Mouse (Mus musculus): ENCODE measurements around the gene Apoa4. TPM values are rescaled to one million over a fixed set of nuclear protein-coding genes. Genes with fewer than 3 reads are reported as not detected.

The Apoa4 gene
- polyA plus RNA-seq, 1 experiment from 2014 or later, result not detected

DNA sequence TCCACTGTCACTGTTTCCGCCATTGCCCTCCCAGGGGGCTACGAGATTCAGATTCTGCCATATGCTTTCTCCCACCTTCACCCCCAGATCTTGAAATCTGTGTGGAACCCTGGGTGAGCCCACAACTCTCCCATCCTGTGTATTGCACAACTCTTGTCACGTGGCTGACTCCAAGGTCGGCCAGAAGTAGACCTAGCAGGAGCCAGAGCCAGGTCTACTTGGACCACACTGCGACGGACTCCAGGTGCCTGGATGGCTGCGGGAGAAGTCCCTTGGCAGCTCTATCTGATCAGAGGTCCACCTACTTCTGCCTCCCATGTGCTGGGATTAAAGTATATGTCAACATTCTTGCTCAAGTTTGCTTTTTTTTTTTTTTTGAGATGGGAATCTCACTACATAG is 20.6 kb downstream of the Apoa4 start:
- Histone ChIP-seq H3K4me3 (replicated peaks) (no peak overlapping the region), H3K9me3 (no peaks in the 10 kb centered on the region), H3K4me1 (no peaks in the 10 kb centered on the region), H3K27me3 (no peaks in the 10 kb centered on the region), H3K27ac (no peak overlapping the region), H3K4me2 (no peak overlapping the region), H3K9ac (no peak overlapping the region), H3K36me3 (replicated peaks) (no peaks in the 10 kb centered on the region)
- 87% methylated on average over 7 of the region's 7 CpGs for WGBS
- no peak for ATAC-seq (ENCODE audit: low FRiP score)

DNA sequence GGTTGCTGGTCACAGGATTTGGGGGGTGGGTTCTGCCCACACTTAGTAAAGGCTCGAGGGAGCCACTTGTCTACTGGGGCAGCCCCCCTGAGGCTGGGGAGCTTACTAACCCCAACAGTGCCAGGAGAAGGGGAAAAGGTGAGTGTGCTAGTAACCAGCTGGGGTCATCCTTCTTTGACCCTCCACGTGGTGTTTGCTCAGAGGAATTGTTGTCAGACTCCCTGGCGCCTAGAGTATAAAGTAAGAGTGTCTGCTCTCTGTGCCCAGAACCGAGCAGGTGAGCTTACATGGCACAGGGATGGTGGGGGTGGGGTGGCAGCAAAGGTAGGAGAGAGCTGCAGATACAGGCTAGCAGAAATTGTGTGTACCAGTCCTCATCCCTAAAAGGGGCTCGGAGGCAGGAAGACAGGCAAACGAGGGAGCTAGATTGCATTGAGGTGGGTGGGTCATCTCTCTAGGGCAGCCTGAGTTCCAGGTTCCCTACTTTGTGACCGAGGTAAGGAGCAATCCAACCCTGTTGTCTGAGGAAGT is 27.9 kb downstream of the Apoa4 start, which contains the start of gene Apoa5:
Gene Apoa5 (plus strand): TSS at position 291 of the 531 bp plus-strand sequence.
- ATAC-seq (ENCODE audit: low FRiP score), result no peak
- H3K4me3 ChIP-seq (replicated peaks), result no peak within 1 kb of the TSS
- H3K27me3 ChIP-seq, result peaks cover 26% of the 10 kb centered on the region
- no peak within 1 kb of the TSS for H3K9ac ChIP-seq
- no peak within 1 kb of the TSS for H3K27ac ChIP-seq
- WGBS, result 66% methylated on average over 7 of the region's 7 CpGs
- no peaks in the 10 kb centered on the region for H3K9me3 ChIP-seq
- no peak within 1 kb of the TSS for H3K4me2 ChIP-seq
- no peaks in the 10 kb centered on the region for H3K36me3 ChIP-seq (replicated peaks)
- H3K4me1 ChIP-seq, result peaks cover 4% of the 10 kb centered on the region; the same call in 1 of the 2 replicates

DNA sequence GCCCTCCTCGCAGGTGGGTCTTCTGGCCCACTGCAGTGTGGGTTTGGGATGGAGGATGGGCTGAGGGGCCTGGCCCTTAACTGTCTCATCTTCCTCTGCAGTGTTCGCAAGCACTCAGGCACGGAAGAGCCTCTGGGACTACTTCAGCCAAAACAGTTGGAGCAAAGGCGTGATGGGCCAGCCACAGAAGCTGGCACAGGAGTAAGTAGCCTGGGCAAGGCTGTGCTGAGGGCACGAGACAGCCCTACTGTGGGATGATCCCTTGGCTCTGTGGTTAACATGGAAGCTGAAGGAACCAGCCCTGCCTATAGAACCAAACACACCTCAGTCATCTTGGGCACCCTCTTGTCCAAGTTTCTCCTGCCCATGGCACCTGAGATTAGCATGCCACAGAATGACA is 28.6 kb downstream of the Apoa4 start:
- no peak overlapping the region for H3K4me2 ChIP-seq
- 87% methylated on average over 5 of the region's 5 CpGs for WGBS
- no peak overlapping the region for H3K27ac ChIP-seq
- no peaks in the 10 kb centered on the region for H3K36me3 ChIP-seq (replicated peaks)
- ATAC-seq (ENCODE audit: low FRiP score), result no peak
- no peaks in the 10 kb centered on the region for H3K9me3 ChIP-seq
- peaks cover 26% of the 10 kb centered on the region for H3K27me3 ChIP-seq
- peaks cover 10% of the 10 kb centered on the region for H3K4me1 ChIP-seq
- H3K4me3 ChIP-seq (replicated peaks), result no peak overlapping the region
- H3K9ac ChIP-seq, result no peak overlapping the region

GRCm38 (mm10) chr9:46270782-46271181 is 30.3 kb downstream of the Apoa4 start:
- peaks cover 14% of the 10 kb centered on the region for H3K36me3 ChIP-seq (replicated peaks)
- no peaks in the 10 kb centered on the region for H3K9me3 ChIP-seq
- peaks cover 26% of the 10 kb centered on the region for H3K27me3 ChIP-seq
- peaks cover 13% of the 10 kb centered on the region for H3K4me1 ChIP-seq
- no peak overlapping the region for H3K4me3 ChIP-seq (replicated peaks)
- no peak overlapping the region for H3K4me2 ChIP-seq
- H3K27ac ChIP-seq, result no peak overlapping the region
- no peak overlapping the region for H3K9ac ChIP-seq
- WGBS, result 94% methylated on average over 4 of the region's 4 CpGs
- ATAC-seq (ENCODE audit: low FRiP score), result no peak

- Histone ChIP-seq H3K4me1 (peaks cover 13% of the 10 kb centered on the region), H3K4me2 (no peak overlapping the region), H3K9me3 (no peaks in the 10 kb centered on the region), H3K27me3 (peaks cover 26% of the 10 kb centered on the region), H3K9ac (no peak overlapping the region), H3K4me3 (replicated peaks) (no peak overlapping the region), H3K27ac (no peak overlapping the region), H3K36me3 (replicated peaks) (peaks cover 27% of the 10 kb centered on the region)
- 91% methylated on average over 9 of the region's 9 CpGs for WGBS
- no peak for ATAC-seq (ENCODE audit: low FRiP score)
Measured at GRCm38 (mm10) chr9:46272070-46272469, 31.6 kb downstream of the Apoa4 start.

GRCm38 (mm10) chr9:46272677-46273454 is 32.4 kb downstream of the Apoa4 start, which contains the start of gene Zpr1:
Gene Zpr1, plus strand, starts transcription at chr9:46273064.
- Histone ChIP-seq H3K4me1 (peaks cover 13% of the 10 kb centered on the region), H3K27me3 (peaks cover 26% of the 10 kb centered on the region), H3K9me3 (no peaks in the 10 kb centered on the region), H3K4me3 (replicated peaks) (peak within 1 kb of the TSS; percentile 93), H3K9ac (peak within 1 kb of the TSS; percentile 77), H3K27ac (peak within 1 kb of the TSS; percentile 61), H3K36me3 (replicated peaks) (peaks cover 35% of the 10 kb centered on the region), H3K4me2 (peak within 1 kb of the TSS; percentile 98)
- 6% methylated on average over 45 of the region's 45 CpGs for WGBS
- ATAC-seq (ENCODE audit: low FRiP score), result peak; percentile 95

DNA sequence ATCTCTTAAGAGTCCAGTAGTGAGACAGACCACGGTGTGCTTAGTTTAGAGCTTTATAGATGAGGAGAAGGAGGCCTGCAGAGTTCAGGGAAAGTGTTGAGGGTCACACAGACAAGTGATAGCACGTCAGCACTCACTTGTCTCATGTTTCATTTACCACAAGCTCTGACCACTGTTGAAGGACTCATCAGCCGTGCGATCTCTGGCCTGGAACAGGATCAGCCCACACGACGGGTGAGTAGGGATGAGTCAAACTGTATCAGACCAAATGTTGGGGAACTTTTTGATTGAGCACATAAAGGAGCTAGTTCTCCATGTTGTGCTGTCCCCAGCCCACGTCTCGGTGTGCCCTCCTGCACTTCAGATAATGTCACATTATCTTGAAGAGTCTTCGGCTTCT is 34.0 kb downstream of the Apoa4 start:
- 91% methylated on average over 9 of the region's 9 CpGs for WGBS
- no peak for ATAC-seq (ENCODE audit: low FRiP score)
- peaks cover 16% of the 10 kb centered on the region for H3K27me3 ChIP-seq
- H3K36me3 ChIP-seq (replicated peaks), result peaks cover 48% of the 10 kb centered on the region
- H3K4me2 ChIP-seq, result no peak overlapping the region
- no peak overlapping the region for H3K27ac ChIP-seq
- no peak overlapping the region for H3K9ac ChIP-seq
- H3K4me3 ChIP-seq (replicated peaks), result no peak overlapping the region
- H3K4me1 ChIP-seq, result peaks cover 13% of the 10 kb centered on the region
- H3K9me3 ChIP-seq, result no peaks in the 10 kb centered on the region

GRCm38 (mm10) chr9:46282631-46283436 is 42.3 kb downstream of the Apoa4 start, which contains the start of gene Bud13:
Gene Bud13, plus strand, starts transcription at chr9:46283008.
- H3K27me3 ChIP-seq, result no peaks in the 10 kb centered on the region
- peaks cover 56% of the 10 kb centered on the region for H3K36me3 ChIP-seq (replicated peaks)
- peak within 1 kb of the TSS; percentile 61 for H3K4me2 ChIP-seq
- H3K9me3 ChIP-seq, result no peaks in the 10 kb centered on the region
- ATAC-seq (ENCODE audit: low FRiP score), result peak; percentile 91
- H3K27ac ChIP-seq, result peak within 1 kb of the TSS; percentile 81
- H3K9ac ChIP-seq, result peak within 1 kb of the TSS; percentile 92
- H3K4me1 ChIP-seq, result peaks cover 8% of the 10 kb centered on the region
- H3K4me3 ChIP-seq (replicated peaks), result peak within 1 kb of the TSS; percentile 93
- WGBS, result under 1% methylated on average over 55 of the region's 55 CpGs

Other genes starting within 250 kb of the Apoa4 start
- gene Pafah1b2, start 228.0 kb upstream of the Apoa4 start, polyA plus RNA-seq (2016; fragmentation: Nextera tagmentation; extraction: Ambion mirVana), result 298 and 341 TPM in 2 replicates
- gene Sik3, start 227.9 kb upstream of the Apoa4 start, polyA plus RNA-seq (2016; fragmentation: Nextera tagmentation; extraction: Ambion mirVana), result 5.9 and 9.8 TPM in 2 replicates
- 1.1 and 1.6 TPM in 2 replicates for gene Apoa1, start 12.1 kb upstream of the Apoa4 start, polyA plus RNA-seq (2016; fragmentation: Nextera tagmentation; extraction: Ambion mirVana)
- not detected in 2 replicates for gene Apoc3, start 5.1 kb upstream of the Apoa4 start, polyA plus RNA-seq (2016; fragmentation: Nextera tagmentation; extraction: Ambion mirVana)
- not detected in 2 replicates for gene Apoa5, start 27.9 kb downstream of the Apoa4 start, polyA plus RNA-seq (2016; fragmentation: Nextera tagmentation; extraction: Ambion mirVana)
- 61.4 and 66.2 TPM in 2 replicates for gene Zpr1, start 32.4 kb downstream of the Apoa4 start, polyA plus RNA-seq (2016; fragmentation: Nextera tagmentation; extraction: Ambion mirVana)
- 24.9 and 25.8 TPM in 2 replicates for gene Bud13, start 42.3 kb downstream of the Apoa4 start, polyA plus RNA-seq (2016; fragmentation: Nextera tagmentation; extraction: Ambion mirVana)
- gene 4931429L15Rik, start 79.3 kb downstream of the Apoa4 start, polyA plus RNA-seq (2016; fragmentation: Nextera tagmentation; extraction: Ambion mirVana), result not detected in 2 replicates